Mouse (Mus musculus) gastrocnemius, adult 8-10 months (tissue): ENCODE data around the gene Foxo3. TPM values are rescaled to one million over a fixed set of nuclear protein-coding genes. Genes with fewer than 3 reads are reported as not detected.

Experiments
- DNase-seq, 2 experiments: peaks; one replicate each; pipeline ENCODE4 v3.0.0; 2022; ENCODE audit warnings: low spot score in 2 of 2
- total RNA-seq, 4 experiments: library from RNA; stranded (reverse); gene quantifications; 2 replicates each; pipeline ENCODE4 v1.2.4; 2022

Gene Foxo3
- 10 to 100 TPM; 21.6 to 35.2 (median 25.8) TPM for total RNA-seq

DNA sequence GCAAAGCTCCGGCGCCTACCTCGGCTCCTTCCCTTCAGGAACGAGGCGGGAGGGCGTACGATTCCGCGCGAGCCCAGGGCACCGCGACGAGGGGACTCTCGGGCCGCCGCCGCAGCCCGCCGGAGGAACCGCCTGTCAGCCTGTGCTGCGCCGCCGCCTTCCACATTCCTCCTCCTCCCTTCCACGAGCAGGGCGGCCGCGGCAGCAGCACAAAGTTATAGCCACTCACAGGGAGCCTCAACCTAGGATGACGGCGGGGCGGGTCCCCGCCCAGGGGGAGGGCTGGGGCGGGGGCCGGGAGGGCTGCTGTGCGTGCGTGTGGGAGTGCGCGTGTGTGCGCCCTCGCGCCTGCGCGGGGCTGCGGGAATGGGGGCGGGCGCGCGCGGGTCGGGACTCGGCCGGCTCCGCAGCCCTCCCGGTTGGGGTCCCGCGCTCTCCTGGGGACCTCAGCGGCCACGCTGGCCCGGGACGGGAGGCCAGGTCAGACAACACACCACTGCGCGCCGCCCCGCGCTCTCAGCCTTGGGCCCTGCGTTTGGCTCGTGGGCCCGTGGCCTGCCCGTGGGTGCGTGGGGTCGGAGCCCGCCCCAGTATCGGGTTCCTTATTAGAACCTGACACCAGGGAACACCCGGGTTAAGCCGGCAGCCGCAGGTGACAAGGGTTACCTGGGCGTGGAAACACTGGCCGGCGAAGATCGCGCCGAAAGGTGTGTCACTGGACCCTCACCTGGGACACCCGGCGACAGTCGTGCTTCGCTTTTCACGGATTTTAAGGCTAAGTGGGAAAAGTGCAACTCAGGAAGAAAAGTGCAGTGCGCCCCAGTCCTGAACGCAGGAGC, at the start of gene Foxo3:
Foxo3 (minus strand) TSS at position 249 of the 839 bp plus-strand sequence.
- peak; percentile 71 to 82 for DNase-seq

GRCm38 (mm10) chr10:42325305-42325704, 48.8 kb upstream of the Foxo3 start:
- DNase-seq, result no peak

DNA sequence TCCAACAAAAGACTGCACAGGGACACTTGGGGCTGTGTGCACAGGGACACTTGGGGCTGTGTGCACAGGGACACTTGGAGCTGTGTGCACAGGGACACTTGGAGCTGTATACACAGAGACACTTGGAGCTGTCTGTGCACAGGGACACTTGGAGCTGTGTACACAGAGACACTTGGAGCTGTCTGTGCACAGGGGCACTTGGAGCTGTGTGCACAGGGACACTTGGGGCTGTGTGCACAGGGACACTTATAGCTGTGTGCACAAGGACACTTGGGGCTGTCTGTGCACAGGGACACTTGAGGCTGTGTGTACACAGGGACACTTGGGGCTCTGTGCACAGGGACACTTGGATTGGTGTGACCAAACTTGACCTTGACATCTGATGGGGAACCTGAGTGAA, 47.4 kb upstream of the Foxo3 start:
- no peak for DNase-seq

DNA sequence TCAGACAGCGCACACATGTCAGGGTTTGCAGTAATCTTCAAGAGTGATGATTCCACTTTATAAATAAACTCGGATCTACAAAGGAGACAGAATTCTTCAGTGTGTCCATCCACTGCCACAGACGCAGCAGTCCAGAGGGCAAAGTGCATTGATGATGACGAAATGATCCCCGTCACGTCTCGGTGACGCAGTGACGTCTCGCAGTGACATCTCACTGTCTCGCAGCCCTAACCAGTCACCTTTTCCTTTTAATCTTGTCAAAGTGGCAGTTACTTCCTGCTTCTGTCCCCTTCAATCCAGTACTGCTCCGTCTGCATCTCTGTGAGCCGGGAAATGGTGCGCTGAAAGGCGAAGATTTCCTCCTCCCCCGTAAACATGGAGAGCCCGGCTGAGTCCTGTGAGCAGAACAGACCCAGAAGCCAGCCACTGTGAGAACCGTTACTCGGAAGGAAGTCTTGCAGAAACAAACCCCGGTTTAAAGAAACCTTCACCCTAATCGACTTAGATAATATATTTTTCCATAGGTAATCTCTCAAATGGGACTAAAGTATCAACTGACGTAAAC, 36.7 kb upstream of the Foxo3 start:
- DNase-seq, result no peak

GRCm38 (mm10) chr10:42312557-42312956, 36.0 kb upstream of the Foxo3 start:
- DNase-seq, result no peak

DNA sequence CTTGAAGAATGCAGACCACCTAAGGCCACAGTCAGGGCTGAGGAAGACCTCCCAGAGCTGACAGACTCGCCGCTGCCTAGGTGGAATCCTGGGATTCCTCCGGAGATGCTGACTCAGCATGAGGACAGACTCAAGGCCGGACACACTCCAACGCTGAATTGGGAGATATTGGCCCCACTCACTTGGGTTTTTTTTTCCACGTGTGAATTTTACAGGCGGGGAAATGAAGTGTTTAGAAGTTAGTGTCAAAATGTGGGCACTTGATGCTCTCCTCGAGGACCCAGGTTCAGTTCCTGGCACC, 32.1 kb upstream of the Foxo3 start:
- no peak for DNase-seq

DNA sequence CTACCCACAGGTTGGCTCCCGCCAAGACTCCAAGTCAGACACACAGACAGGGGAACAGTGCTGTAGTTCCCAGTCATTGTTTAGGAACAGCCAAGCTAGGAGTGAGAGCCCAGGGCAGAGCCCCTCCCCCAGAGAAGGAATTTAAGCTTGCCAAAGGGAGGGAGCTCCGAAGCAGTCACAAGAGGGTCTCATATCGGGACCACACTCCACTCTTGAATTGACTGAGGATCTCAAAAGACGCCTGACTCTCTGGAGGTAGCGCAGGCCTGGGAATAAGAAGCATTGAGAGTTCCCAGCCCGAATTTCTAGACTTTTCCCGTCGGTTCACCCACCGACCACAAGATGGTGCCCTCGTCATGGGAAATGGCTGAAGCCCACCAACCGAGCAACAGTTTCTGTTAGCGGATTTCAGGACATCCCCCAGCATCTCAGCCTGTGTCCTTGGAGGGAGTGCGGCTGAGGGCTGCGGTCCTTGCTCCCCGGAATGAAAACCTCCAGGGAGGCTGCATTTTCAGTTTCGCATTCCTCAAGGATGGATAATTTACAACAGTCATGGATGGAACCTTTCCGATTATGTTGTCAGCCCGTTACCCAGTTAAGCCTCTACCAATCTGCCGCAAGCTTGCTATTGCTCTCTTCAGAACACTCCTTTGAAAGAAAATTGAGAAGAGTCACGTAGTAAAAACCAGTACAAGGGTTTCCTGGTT, 31.6 kb upstream of the Foxo3 start:
- peak; percentile 12 to 14 for DNase-seq

- no peak for DNase-seq
These were observed 29.9 kb upstream of the Foxo3 start for GRCm38 (mm10) chr10:42306422-42306821.

DNA sequence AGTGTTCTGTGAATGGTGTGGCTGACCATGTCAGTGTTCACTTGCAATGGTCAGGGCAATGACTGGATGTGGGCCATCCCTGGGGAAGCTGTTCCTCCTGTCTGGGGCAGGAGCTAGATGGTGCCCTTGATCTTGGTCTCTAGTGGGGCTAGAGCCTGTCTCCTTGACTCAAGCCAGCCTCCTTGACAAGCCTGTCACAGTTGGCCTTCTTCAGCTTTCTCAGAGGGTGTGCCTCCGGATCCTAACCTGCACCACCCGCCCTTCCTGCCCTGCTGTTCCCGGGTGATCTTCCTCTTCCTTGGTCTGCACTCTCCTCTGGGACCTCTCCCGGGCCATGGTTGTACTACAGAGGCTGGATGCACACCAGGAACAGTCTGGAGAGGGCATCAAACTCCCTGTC, 24.2 kb upstream of the Foxo3 start:
- no peak for DNase-seq

DNA sequence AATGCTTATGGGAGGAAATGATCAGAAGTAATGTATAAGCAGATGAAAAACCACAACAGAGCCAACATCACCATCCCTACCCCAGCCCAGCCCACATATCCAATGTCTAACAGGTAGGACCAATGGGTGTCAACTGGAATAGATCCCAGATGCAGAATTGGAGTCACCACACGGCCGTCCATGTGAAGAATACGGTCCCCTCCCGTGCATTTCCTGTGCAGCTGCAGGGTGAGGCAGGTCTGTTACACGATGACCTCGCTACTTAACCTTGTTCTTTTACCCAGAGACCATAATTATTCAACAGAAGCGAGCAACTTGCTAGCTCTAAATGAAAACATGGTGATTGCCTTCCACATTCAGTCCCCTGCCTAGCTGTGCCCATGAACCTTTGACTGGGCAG, 23.4 kb upstream of the Foxo3 start:
- no peak for DNase-seq

- DNase-seq, result no peak
These were observed 22.9 kb upstream of the Foxo3 start for GRCm38 (mm10) chr10:42299426-42299825.

DNA sequence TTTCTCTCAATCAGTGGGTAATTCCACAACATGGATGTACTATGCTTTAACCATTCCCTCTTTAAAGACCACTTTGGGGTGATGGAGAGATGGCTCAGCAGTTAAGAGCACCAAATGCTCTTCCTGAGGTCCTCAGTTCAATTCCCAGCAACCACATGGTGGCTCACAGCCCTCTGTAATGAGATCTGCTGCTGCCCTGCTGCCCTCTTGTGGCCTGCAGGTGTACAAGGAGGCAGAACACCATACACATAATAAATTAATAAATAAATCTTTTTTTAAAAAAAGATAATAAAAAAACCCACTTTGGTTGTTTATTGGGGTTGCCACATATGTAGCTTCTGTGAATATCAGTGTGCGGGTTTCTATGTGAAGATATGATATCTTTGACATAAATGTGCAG, 21.4 kb upstream of the Foxo3 start:
- no peak for DNase-seq

DNA sequence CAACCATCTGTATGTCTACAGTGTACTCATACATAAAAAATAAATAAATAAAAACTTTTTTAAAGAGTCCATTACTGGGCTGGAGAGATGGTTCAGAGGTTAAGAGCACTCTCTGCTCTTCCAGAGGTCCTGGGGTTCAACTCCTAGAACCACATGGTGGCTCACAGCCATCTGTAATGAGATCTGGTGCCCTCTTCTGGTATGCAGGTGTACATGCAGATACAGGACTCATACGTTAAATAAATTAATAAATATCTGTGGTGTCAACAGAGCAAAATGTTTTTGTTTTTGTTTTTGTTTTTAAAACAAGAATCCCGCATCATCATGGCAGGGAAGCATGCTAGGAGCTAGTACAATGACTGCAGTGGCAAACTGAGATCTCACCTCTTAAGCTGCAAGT, 20.6 kb upstream of the Foxo3 start:
- no peak for DNase-seq

DNA sequence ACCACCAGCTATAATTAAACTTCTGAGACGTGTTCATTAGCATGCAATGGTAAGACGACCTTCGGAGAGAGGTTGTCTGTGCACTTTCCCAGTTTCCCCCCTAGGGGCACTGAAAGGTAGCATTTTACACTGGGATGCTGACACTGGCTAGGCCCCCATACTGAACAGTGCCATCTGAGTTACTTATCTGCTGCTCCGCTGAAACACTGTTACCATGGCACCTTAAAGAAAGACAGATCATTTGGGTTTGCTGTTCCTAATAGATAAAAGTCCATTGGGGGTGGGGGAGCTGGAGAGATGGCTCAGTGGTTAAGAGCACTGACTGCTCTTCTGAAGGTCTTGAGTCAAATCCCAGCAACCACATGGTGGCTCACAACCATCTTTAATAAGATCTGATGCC, 20.0 kb upstream of the Foxo3 start:
- DNase-seq, result no peak

- no peak for DNase-seq
These were observed 18.5 kb upstream of the Foxo3 start for GRCm38 (mm10) chr10:42295028-42295427.

GRCm38 (mm10) chr10:42294392-42294791, 17.8 kb upstream of the Foxo3 start:
- no peak for DNase-seq

GRCm38 (mm10) chr10:42293877-42294276, 17.3 kb upstream of the Foxo3 start:
- DNase-seq, result no peak

DNA sequence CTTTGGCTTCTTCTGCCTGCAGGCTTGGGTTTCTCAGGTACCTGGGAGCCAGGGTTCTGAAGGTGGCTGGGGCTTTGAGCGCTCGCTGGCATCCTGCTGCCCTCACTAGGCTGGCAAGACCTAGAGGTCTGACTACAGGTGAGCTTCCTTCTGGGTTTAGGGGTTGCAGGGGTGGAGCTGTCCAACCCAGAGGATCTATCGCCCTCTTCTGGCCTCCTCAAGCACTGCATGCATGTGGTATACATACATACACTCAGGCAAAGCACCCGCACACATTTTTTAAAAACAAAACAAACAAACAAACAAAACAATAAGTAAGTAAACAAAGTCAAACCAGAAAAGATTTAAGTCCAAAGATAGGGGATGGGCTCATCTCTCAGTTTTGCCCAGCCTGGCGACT, 14.8 kb upstream of the Foxo3 start:
- no peak for DNase-seq

GRCm38 (mm10) chr10:42287666-42288065, 11.1 kb upstream of the Foxo3 start:
- no peak for DNase-seq

- no peak for DNase-seq
These were observed 1.8 kb upstream of the Foxo3 start for GRCm38 (mm10) chr10:42278307-42278850.

- DNase-seq, result peak; percentile 96 to 98
These were observed 1.1 kb upstream of the Foxo3 start for GRCm38 (mm10) chr10:42277476-42278306.
